Mouse (Mus musculus): ENCODE results near the gene 3830403N18Rik.
"Not testable (repeated sequence)": the region's sequence is repeated elsewhere in the genome, so short reads cannot be mapped to it uniquely, and the experiment has no call there.

Gene 3830403N18Rik

GRCm38 (mm10) chrX:56136336-56136909 lies at the start of gene 3830403N18Rik:
Gene 3830403N18Rik (plus strand): TSS chrX:56136572.
- not testable (repeated sequence) for DNase-seq (ENCODE audit: low spot score in 2 of 2)

- DNase-seq (ENCODE audit: low spot score in 2 of 2) = no peak
Observed at GRCm38 (mm10) chrX:56151396-56151795, 15.0 kb downstream of the 3830403N18Rik start.

GRCm38 (mm10) chrX:56186449-56186848 lies 50.1 kb downstream of the 3830403N18Rik start:
- not testable (repeated sequence) for DNase-seq (ENCODE audit: low spot score in 2 of 2)

All from frontal cortex, postnatal 10 days (tissue).